Mouse (Mus musculus) liver, postnatal 0 days (tissue): Measurements from ENCODE around the gene Nav2. TPM values are rescaled to one million over a fixed set of nuclear protein-coding genes. Genes with fewer than 3 reads are reported as not detected.

ENCODE experiments used
- ATAC-seq: fragments of 200-750 bp; cut with Nextera tagmentation; 2 replicates; pipeline ENCODE4 v1.8.0; 2017; ENCODE audit warnings: mild to moderate bottlenecking, moderate library complexity
- DNase-seq: peaks from one replicate; pipeline ENCODE4 v3.0.0-alpha.2; 2016
- H3K27ac ChIP-seq: fragments of 300-500 bp; sonication (generic); 2 replicates; pipeline ENCODE4 v1.5.1; 2014; ENCODE audit warnings: antibody characterized with exemption, moderate library complexity, mild to moderate bottlenecking, low read depth
- H3K27me3 ChIP-seq: fragments of 300-500 bp; sonication (generic); 2 replicates; pipeline ENCODE4 v1.6.1; 2014; ENCODE audit warnings: low read length, control low read depth, mixed read lengths; ENCODE audit not compliant: insufficient read depth
- H3K36me3 ChIP-seq: fragments of 300-500 bp; sonication (generic); replicated peaks from 2 replicates; pipeline ENCODE4 v1.6.1; 2014; ENCODE audit warnings: mild to moderate bottlenecking, control low read depth, low read length, moderate library complexity, mixed read lengths; ENCODE audit not compliant: insufficient read depth
- H3K4me1 ChIP-seq: fragments of 300-500 bp; sonication (generic); 2 replicates; pipeline ENCODE4 v1.6.1; 2014; ENCODE audit warnings: antibody characterized with exemption, mild to moderate bottlenecking, control low read depth; ENCODE audit not compliant: insufficient read depth
- H3K4me2 ChIP-seq: fragments of 300-500 bp; sonication (generic); 2 replicates; pipeline ENCODE4 v1.6.1; 2014; ENCODE audit warnings: low read depth, mild to moderate bottlenecking, low read length, moderate library complexity, mixed read lengths
- H3K4me3 ChIP-seq: fragments of 300-500 bp; sonication (generic); 2 replicates; pipeline ENCODE4 v1.5.1; 2014; ENCODE audit warnings: low read depth, low read length
- H3K9ac ChIP-seq: fragments of 300-500 bp; sonication (generic); replicated peaks from 2 replicates; pipeline ENCODE4 v1.6.1; 2014; ENCODE audit warnings: mild to moderate bottlenecking, moderate library complexity
- H3K9me3 ChIP-seq: fragments of 300-500 bp; sonication (generic); 2 replicates; pipeline ENCODE4 v1.6.1; 2016; ENCODE audit warnings: mild to moderate bottlenecking, control low read depth, low read length, mixed read lengths
- CTCF ChIP-seq: sonication (generic); IDR thresholded peaks from 2 replicates; pipeline ENCODE4 v1.5.1; 2016; ENCODE audit warnings: antibody characterized with exemption, low read depth
- EP300 ChIP-seq: IDR thresholded peaks from 2 replicates; pipeline ENCODE4 v1.6.1; 2016; ENCODE audit warnings: antibody characterized with exemption, low read depth, mild to moderate bottlenecking
- WGBS: fragments of 180-500 bp; shearing (Covaris S2); extraction: QIAGEN DNeasy Blood & Tissue Kit; methylation state at CpG from one replicate; pipeline ENCODE4 v1.1.7; 2014; ENCODE audit not compliant: insufficient replicate concordance; 5-methylcytosine and 5-hydroxymethylcytosine counted together
- polyA plus RNA-seq: library from polyadenylated mRNA; unstranded; fragments of >200 nt; fragmentation: Nextera tagmentation; extraction: Ambion mirVana; gene quantifications from 2 replicates; pipeline ENCODE4 v1.2.1, GENCODE M21; 2015

Gene Nav2
- polyA plus RNA-seq, 1 experiment from 2014 or later, result 3.3 TPM

GRCm38 (mm10) chr7:49599950-49600349, 691.4 kb downstream of the Nav2 start:
- Histone ChIP-seq H3K27me3 (no peaks in the 10 kb centered on the region), H3K36me3 (peaks cover 30% of the 10 kb centered on the region), H3K4me1 (no peaks in the 10 kb centered on the region), H3K9ac (no peak overlapping the region), H3K4me3 (no peak overlapping the region), H3K9me3 (no peaks in the 10 kb centered on the region), H3K27ac (no peak overlapping the region), H3K4me2 (no peak overlapping the region)
- 57% methylated on average over 3 of the region's 3 CpGs for WGBS
- no peak for DNase-seq
- TF ChIP-seq CTCF (no peak), EP300 (no peak)
- ATAC-seq, result no peak

DNA sequence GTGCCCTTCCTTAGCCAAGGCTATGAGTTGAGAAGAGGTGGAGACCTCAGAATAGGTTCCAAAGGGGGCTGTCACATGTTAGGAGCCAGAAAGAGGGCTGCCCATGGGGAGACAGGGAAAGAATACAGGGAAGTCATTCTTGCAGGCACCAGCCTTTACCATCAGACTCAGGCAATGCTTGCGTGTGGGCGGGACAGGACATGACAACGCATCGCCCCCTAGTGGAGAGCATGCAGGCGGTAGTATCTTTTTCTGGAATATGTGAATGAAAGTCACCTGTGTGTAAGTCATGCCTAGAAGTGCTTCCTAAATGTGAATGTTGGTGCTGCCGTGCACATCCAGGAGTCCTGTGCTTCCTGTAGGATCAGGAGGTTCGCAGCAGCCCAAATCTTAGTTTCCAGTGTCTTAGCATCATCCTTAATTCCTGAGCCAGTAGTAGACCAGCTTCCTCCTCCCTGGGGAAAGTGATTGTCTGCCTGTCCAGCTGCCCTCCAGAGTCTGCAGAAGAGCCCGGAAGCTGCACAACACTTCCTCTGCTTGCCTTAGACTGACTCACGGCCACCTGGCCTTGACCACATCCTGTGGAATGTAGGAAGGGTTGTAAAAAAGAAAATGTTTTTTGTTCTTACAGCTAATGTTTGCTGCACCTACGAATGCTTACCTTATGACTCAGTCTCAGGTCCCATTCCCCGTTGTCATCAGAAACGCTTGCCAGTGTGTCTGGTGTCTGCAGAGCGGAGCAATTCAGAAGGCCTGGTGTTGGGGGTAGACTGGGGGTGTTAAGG, 692.9 kb downstream of the Nav2 start:
- TF ChIP-seq CTCF (peak; percentile 86), EP300 (no peak)
- Histone ChIP-seq H3K9ac (no peak overlapping the region), H3K9me3 (no peaks in the 10 kb centered on the region), H3K27me3 (no peaks in the 10 kb centered on the region), H3K4me3 (no peak overlapping the region), H3K27ac (peak overlapping the region; percentile 53), H3K4me2 (no peak overlapping the region), H3K36me3 (peaks cover 30% of the 10 kb centered on the region), H3K4me1 (no peaks in the 10 kb centered on the region)
- DNase-seq, result peak; percentile 72
- 20% methylated on average over 13 of the region's 13 CpGs for WGBS
- peak; percentile 65 for ATAC-seq

DNA sequence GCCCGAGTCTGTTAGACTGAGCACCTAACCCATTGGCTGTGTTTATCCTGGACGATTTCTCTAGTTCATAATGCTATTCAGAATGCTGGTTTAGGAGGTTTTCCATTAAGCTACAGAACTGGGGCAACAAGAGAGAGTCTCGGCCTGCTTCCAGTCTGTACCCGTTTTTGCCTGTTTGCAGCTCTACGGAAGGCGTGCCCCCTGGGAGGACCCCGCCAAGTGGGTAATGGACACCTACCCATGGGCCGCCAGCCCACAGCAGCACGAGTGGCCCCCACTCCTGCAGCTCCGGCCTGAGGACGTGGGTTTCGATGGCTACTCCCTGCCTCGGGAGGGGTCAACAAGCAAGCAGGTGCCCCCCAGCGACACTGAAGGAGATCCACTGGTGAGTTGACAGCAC, 695.7 kb downstream of the Nav2 start:
- Histone ChIP-seq H3K9me3 (no peaks in the 10 kb centered on the region), H3K36me3 (peaks cover 26% of the 10 kb centered on the region), H3K4me1 (no peaks in the 10 kb centered on the region), H3K27me3 (no peaks in the 10 kb centered on the region), H3K9ac (no peak overlapping the region), H3K4me3 (no peak overlapping the region), H3K27ac (no peak overlapping the region), H3K4me2 (no peak overlapping the region)
- no peak for TF ChIP-seq CTCF
- no peak for TF ChIP-seq EP300
- 87% methylated on average over 14 of the region's 14 CpGs for WGBS
- DNase-seq, result no peak
- ATAC-seq, result no peak

DNA sequence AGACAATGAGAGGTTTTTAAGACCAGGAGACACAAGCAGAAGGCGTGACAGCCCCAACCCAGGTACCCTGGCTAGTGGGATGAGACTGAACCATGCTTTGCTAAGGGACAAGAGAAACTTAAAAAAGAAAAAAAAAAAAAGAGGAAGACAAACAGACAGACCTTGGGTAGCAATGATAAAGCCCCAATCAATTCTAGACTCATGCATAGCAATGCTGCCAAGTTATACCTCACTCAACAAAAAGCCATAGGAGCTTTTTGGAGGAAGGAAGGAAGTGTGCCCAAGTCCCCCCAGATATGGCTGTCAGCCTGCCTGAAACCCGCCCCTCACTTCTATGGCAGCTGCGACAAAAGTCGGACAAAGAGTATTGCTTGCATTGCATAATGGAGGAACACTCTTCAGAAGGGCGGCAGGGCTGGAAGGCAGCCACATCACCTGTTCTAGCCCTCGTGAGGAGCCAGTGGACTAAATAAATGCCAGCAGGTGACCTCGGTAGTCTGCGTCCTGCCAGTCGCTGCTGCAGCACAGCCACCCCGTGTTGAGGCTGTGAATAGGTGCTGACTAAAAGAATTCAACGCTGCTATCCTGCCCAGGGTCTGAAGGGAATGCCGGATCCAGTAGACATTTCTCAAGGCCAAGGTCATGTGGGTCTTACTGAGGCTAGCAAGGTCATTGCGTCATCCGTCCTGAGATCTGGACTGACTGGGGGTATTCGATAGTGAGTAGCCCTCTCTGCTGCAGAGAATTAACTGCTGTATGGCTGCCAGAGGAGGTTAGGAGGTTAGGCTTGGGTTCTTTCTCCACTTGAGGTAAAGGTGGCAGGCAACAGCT, 696.7 kb downstream of the Nav2 start:
- 63% methylated on average over 15 of the region's 15 CpGs for WGBS
- H3K9ac ChIP-seq, result no peak overlapping the region
- H3K27ac ChIP-seq, result no peak overlapping the region
- no peak for TF ChIP-seq EP300
- no peak for TF ChIP-seq CTCF
- H3K4me3 ChIP-seq, result no peak overlapping the region
- H3K36me3 ChIP-seq, result peaks cover 20% of the 10 kb centered on the region
- H3K9me3 ChIP-seq, result no peaks in the 10 kb centered on the region
- DNase-seq (no peak), ATAC-seq (no peak)
- H3K27me3 ChIP-seq, result no peaks in the 10 kb centered on the region
- no peak overlapping the region for H3K4me2 ChIP-seq
- H3K4me1 ChIP-seq, result no peaks in the 10 kb centered on the region

DNA sequence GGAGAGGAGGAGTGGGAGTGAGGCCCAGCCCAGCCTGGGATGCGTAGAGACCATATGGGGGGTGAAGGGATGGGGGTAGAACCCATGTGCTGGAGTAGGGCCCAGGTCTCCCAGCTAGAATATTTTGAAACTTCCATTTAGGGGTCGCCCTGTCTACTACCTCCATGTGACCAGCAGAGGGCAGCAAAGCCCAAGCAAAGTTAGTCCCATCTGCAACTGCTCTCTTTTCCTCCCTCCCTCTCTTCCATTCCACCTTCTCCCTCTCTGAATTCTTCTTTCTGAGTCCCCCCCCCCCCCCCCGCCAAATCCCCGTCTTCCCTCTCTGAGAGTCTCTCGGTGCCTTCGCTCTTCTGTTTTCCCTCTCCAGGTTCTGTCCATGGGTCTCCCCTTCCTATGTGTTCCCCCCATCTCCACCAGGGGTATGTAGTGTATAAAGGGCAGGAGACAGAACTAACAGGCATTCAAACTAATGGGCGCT, 707.8 kb downstream of the Nav2 start:
- peak; percentile 53; the same call in 1 of the 2 replicates for ATAC-seq
- no peak for TF ChIP-seq EP300
- TF ChIP-seq CTCF, result peak; percentile 81

GRCm38 (mm10) chr7:49617087-49617486, 708.6 kb downstream of the Nav2 start:
- Histone ChIP-seq H3K4me1 (no peaks in the 10 kb centered on the region), H3K4me2 (no peak overlapping the region), H3K27me3 (no peaks in the 10 kb centered on the region), H3K9ac (no peak overlapping the region), H3K36me3 (no peaks in the 10 kb centered on the region), H3K9me3 (no peaks in the 10 kb centered on the region), H3K4me3 (no peak overlapping the region), H3K27ac (no peak overlapping the region)
- TF ChIP-seq EP300 (no peak), CTCF (no peak)
- ATAC-seq (no peak), DNase-seq (no peak)
- WGBS, result 80% methylated on average over 4 of the region's 4 CpGs

More for the DNA sequence above, 707.8 kb downstream of the Nav2 start:
- H3K36me3 ChIP-seq, result no peaks in the 10 kb centered on the region
- WGBS, result 6% methylated on average over 6 of the region's 7 CpGs
- no peak overlapping the region for H3K4me3 ChIP-seq
- peak; percentile 77 for DNase-seq
- H3K27ac ChIP-seq, result no peak overlapping the region
- H3K9me3 ChIP-seq, result no peaks in the 10 kb centered on the region
- H3K4me2 ChIP-seq, result no peak overlapping the region
- H3K27me3 ChIP-seq, result no peaks in the 10 kb centered on the region
- H3K4me1 ChIP-seq, result no peaks in the 10 kb centered on the region
- H3K9ac ChIP-seq, result no peak overlapping the region
